Mouse (Mus musculus) C2C12 (cell line): ENCODE results near the gene Runx2. TPM values are rescaled to one million over a fixed set of nuclear protein-coding genes. Genes with fewer than 3 reads are reported as not detected.

Source experiments
- H3K27me3 ChIP-seq: one replicate; pipeline ENCODE4 v1.6.1; 2011; ENCODE audit not compliant: control insufficient read depth, insufficient read depth, insufficient read length
- H3K36me3 ChIP-seq: one replicate; pipeline ENCODE4 v1.6.1; 2011; ENCODE audit not compliant: control insufficient read depth, insufficient read depth
- H3K4me3 ChIP-seq: one replicate; pipeline ENCODE4 v1.5.1; 2011; ENCODE audit warnings: mild to moderate bottlenecking, control low read depth; ENCODE audit not compliant: poor library complexity, insufficient read depth, severe bottlenecking
- H3K79me2 ChIP-seq: one replicate; pipeline ENCODE4 v1.6.1; 2011; ENCODE audit not compliant: control insufficient read depth, insufficient read depth
- H3K79me3 ChIP-seq: one replicate; pipeline ENCODE4 v1.6.1; 2011; ENCODE audit warnings: low read depth, control low read depth
- H3ac ChIP-seq: one replicate; pipeline ENCODE3; 2011; ENCODE audit warnings: low read depth; ENCODE audit not compliant: control insufficient read depth, insufficient read length
- CEBPB ChIP-seq: IDR thresholded peaks from one replicate; pipeline ENCODE4 v1.6.1; 2011; ENCODE audit warnings: low read depth, mild to moderate bottlenecking, control low read depth, moderate library complexity
- CTCF ChIP-seq: IDR thresholded peaks from one replicate; pipeline ENCODE4 v1.5.1; 2011; ENCODE audit not compliant: control insufficient read depth, insufficient read depth, insufficient read length
- FOSL1 ChIP-seq: IDR thresholded peaks from one replicate; pipeline ENCODE4 v1.8.0; 2011; ENCODE audit warnings: mild to moderate bottlenecking, low read length; ENCODE audit not compliant: poor library complexity, insufficient read depth, severe bottlenecking
- MAX ChIP-seq: IDR thresholded peaks from one replicate; pipeline ENCODE4 v1.6.1; 2011; ENCODE audit warnings: mild to moderate bottlenecking, control low read depth
- MYOD1 ChIP-seq: IDR thresholded peaks from one replicate; pipeline ENCODE4 v1.6.1; 2011; ENCODE audit warnings: low read depth; ENCODE audit not compliant: control insufficient read depth, insufficient read length
- MYOG ChIP-seq: IDR thresholded peaks from one replicate; pipeline ENCODE4 v1.6.1; 2011; ENCODE audit not compliant: control insufficient read depth, insufficient read length; ENCODE audit errors: extremely low read depth
- USF1 ChIP-seq: IDR thresholded peaks from one replicate; pipeline ENCODE4 v1.6.1; 2011; ENCODE audit warnings: low read depth, mild to moderate bottlenecking, control low read depth, moderate library complexity
- polyA plus RNA-seq: library from polyadenylated mRNA; unstranded; fragments of >200 nt; fragmentation: generic; extraction: Trizol; gene quantifications from one replicate; pipeline ENCODE4 v1.2.1, GENCODE M21; 2012; ENCODE audit warnings: missing spikeins

The Runx2 gene
- polyA plus RNA-seq, 1 experiment: 16.6 TPM

DNA sequence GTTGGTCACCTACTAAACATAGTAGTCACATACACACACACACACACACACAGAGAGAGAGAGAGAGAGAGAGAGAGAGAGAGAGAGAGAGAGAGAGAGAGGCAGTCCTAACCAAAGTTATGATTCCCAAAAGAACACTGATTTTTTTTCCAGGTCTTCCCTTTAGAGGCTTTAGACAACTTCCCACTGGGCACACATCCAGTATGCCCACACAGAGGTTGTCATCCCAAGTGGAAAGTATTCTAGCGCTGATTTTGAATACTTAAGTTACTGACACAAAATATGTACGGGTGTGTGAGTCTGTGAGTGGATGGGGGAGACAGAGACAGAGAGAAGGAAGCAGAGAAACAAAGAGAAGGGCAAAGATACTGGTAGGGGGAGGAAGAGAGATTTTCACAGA lies 265.0 kb downstream of the Runx2 start:
- TF ChIP-seq MAX (no peak), USF1 (no peak), MYOG (no peak), FOSL1 (no peak), MYOD1 (no peak), CEBPB (no peak), CTCF (no peak)
- H3K36me3 ChIP-seq: no peaks in the 10 kb centered on the region

DNA sequence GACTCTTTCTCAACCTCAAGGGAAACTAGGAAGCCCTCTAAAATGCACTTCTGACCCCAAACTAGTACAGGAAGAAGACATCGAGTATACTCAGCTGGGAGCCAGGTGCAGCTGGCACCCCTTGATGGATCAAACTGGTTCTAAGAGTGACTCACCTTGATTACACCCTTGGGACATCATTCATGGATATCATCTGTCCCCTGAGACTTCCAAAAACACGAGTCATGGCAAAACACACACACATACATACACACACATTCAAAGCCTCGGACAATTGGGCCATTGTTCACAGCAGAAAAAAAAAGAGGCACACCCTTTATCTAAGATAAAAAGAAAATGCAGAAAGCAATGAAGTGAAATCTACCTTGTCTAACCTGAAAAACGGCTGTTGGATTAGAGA lies 266.7 kb downstream of the Runx2 start:
- H3ac ChIP-seq: no peak overlapping the region
- H3K4me3 ChIP-seq: no peak overlapping the region
- TF ChIP-seq USF1 (no peak), MYOG (no peak), MAX (no peak), FOSL1 (peak; percentile 62), CEBPB (no peak), MYOD1 (peak; percentile 89), CTCF (no peak)
- no peaks in the 10 kb centered on the region for H3K79me2 ChIP-seq
- no peaks in the 10 kb centered on the region for H3K27me3 ChIP-seq
- no peaks in the 10 kb centered on the region for H3K36me3 ChIP-seq
- H3K79me3 ChIP-seq: no peaks in the 10 kb centered on the region

More for the DNA sequence above, 265.0 kb downstream of the Runx2 start:
- Histone ChIP-seq H3K79me3 (no peaks in the 10 kb centered on the region), H3K27me3 (no peaks in the 10 kb centered on the region), H3K79me2 (no peaks in the 10 kb centered on the region), H3K4me3 (no peak overlapping the region), H3ac (no peak overlapping the region)

DNA sequence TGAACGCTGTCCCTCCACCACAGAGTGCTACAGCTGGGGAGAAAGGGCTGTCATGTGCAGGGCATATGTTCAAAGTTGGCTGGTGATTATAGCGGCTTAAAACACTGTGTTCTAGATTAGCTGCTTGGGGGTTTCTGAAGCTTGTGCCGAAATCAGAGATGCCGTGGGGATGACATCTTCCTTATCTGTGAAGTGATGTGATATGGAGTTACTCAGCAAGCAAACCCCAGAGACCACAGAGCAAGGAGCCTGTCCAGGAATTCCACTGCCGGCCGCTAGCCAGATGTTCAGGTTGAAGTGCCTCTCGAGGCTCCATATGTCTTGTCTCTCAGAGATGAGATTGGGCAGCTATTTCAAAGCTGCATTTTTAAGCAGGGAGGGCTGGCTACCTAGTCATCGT lies 267.8 kb downstream of the Runx2 start:
- no peaks in the 10 kb centered on the region for H3K79me3 ChIP-seq
- TF ChIP-seq CEBPB (no peak), MYOD1 (peak; percentile 26), FOSL1 (peak; percentile 44), USF1 (no peak), MAX (no peak)

DNA sequence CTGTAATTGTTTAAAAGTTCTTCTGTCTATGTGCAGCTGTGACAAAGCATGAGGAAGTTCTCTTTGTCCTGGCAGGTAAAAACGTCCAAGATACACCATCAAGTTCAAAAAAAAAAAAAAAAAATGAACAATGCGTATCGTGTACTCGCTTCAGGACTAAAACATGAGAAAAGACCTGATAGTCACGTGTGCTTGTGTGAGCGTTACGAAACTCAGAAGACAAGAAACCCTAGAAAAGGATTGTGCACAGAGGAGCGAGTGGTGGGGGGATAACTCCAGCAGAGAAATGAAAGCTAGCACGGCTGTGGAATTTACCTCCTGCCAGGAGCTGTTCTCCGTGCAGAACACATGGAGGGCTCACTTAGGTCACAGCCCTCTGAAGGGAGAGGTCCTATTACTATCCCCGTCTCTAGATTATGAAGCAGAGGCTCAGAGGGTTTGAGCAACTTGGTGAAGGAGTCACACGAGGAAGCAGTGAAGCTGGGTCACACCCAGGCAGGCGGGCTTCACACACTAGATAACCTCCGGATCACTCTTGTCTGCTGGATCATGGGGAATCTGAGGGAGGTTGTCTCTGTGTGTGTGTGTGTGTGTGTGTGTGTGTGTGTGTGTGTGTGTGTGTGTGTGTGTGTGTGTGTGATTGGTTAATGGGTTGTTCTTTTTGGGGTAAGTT lies 269.3 kb downstream of the Runx2 start:
- no peak overlapping the region for H3K4me3 ChIP-seq
- no peak overlapping the region for H3ac ChIP-seq
- no peaks in the 10 kb centered on the region for H3K79me2 ChIP-seq
- no peaks in the 10 kb centered on the region for H3K79me3 ChIP-seq
- H3K27me3 ChIP-seq: no peaks in the 10 kb centered on the region
- TF ChIP-seq CEBPB (no peak), USF1 (no peak), CTCF (no peak), MYOG (no peak), FOSL1 (no peak), MAX (no peak), MYOD1 (no peak)
- H3K36me3 ChIP-seq: no peaks in the 10 kb centered on the region

More for the DNA sequence above, 267.8 kb downstream of the Runx2 start:
- H3K79me2 ChIP-seq: no peaks in the 10 kb centered on the region
- H3K4me3 ChIP-seq: no peak overlapping the region
- no peaks in the 10 kb centered on the region for H3K27me3 ChIP-seq
- no peaks in the 10 kb centered on the region for H3K36me3 ChIP-seq
- no peak overlapping the region for H3ac ChIP-seq

DNA sequence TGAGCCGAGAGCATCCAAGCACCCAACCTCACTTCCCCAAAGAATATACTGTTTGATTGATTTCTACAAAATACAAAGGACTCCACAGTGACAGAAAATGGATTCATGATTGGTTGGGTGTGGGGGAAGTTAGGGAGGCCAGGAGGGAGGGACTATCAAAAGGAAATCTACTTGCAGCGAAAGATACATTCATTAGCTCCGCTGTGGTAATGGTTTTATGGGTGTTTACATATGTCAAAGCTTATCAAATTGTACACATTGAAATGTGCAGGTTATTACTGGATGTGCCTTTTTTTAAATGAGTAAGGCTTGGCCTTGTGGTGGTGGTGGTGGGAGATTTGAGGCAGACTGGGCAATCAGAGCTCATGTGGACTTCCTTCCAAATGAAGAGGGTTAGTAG lies 271.9 kb downstream of the Runx2 start:
- no peak for TF ChIP-seq FOSL1
- no peak for TF ChIP-seq MYOD1
- no peak for TF ChIP-seq USF1
- TF ChIP-seq MYOG: no peak
- TF ChIP-seq CEBPB: no peak
- TF ChIP-seq CTCF: no peak
- no peak for TF ChIP-seq MAX
- H3K79me2 ChIP-seq: no peaks in the 10 kb centered on the region
- no peaks in the 10 kb centered on the region for H3K27me3 ChIP-seq
- no peaks in the 10 kb centered on the region for H3K79me3 ChIP-seq
- no peaks in the 10 kb centered on the region for H3K36me3 ChIP-seq
- H3K4me3 ChIP-seq: no peak overlapping the region
- H3ac ChIP-seq: no peak overlapping the region

DNA sequence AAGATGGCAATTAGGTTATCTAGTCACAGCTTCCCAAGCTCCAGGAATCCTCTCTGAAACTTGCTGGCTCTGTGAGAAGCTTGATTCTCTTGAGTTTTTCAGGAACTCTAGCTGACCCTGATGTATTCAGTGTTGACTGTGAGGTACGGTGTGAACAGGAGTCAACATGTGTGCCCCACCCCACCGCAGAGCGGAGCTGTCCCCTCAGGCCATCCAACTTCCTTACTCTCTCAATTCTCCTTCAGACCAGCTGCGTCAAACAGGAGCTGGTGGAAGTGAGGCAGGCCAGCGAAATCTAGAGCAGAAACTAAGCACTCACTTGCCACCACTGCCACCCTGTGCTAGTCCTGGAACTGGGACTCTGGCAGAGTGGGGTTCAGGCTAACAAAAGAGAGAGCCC lies 273.9 kb downstream of the Runx2 start:
- Histone ChIP-seq H3ac (no peak overlapping the region), H3K27me3 (no peaks in the 10 kb centered on the region), H3K79me3 (no peaks in the 10 kb centered on the region), H3K79me2 (no peaks in the 10 kb centered on the region), H3K4me3 (no peak overlapping the region), H3K36me3 (no peaks in the 10 kb centered on the region)
- TF ChIP-seq MAX: no peak
- no peak for TF ChIP-seq FOSL1
- TF ChIP-seq USF1: no peak
- no peak for TF ChIP-seq CEBPB
- no peak for TF ChIP-seq MYOD1
- no peak for TF ChIP-seq CTCF
- no peak for TF ChIP-seq MYOG
